Mouse (Mus musculus): Measurements from ENCODE around the gene Chst3. TPM values are rescaled to one million over a fixed set of nuclear protein-coding genes. Genes with fewer than 3 reads are reported as not detected.
A peak's percentile ranks its signal among the peaks of the same experiment; 100 is the strongest.

Chst3 gene
- total and polyA plus RNA-seq, 2 experiments from 2014 or later, result 0.61 to 3.9 TPM

- WGBS, result 72% methylated on average over 5 of the region's 5 CpGs
- no peak overlapping the region for H3K9ac ChIP-seq
- H3K4me2 ChIP-seq (ENCODE audit: low read depth), result no peak overlapping the region
- ATAC-seq (no peak), DNase-seq (no peak)
- no peaks in the 10 kb centered on the region for H3K27me3 ChIP-seq (ENCODE audit: insufficient read depth, low read length)
- H3K4me3 ChIP-seq (ENCODE audit: low read depth, low read length), result no peak overlapping the region
- H3K27ac ChIP-seq (ENCODE audit: low read depth, low read length), result no peak overlapping the region
- H3K9me3 ChIP-seq (ENCODE audit: low read length), result no peaks in the 10 kb centered on the region
- TF ChIP-seq CTCF (IDR thresholded peaks at IDR 0.05; ENCODE audit: low read depth), result no peak
- H3K36me3 ChIP-seq (ENCODE audit: insufficient read depth), result no peaks in the 10 kb centered on the region
- 0 out of 2 replicates have a peak, but pooled peaks cover 5% of the 10 kb centered on the region for H3K4me1 ChIP-seq (ENCODE audit: insufficient read depth)
These were observed 1.0 kb upstream of the Chst3 start for GRCm38 (mm10) chr10:60220042-60220523.

DNA sequence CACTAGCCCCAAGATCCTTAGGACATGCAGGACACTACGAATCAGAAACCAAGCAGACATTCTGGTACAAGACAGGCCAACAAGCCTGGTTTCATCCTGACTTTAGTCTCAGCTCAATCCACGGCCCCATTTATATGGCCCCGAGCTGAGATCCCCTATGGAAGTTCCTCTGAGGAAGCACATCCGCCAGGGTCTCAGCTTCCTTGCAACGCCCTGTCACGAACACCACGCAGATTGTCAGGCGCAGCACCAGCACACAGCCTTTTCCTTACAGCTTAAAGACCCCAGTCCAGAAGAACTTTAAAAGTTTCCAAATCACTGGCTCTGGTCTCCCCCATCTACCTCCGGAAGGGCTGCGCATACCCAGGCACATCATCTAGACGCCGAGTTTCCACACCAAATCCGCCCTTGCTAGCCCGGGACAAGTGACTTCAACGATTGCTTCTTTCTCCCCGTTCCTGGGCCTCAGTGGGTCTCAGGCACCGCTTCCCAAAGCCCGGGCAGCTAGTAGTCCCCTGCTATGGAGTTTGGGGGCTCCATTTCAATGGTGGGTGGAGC, 948 bp downstream of the Chst3 start:
- ATAC-seq (no peak; the same call in 1 of the 2 replicates), DNase-seq (no peak)
- H3K4me3 ChIP-seq (ENCODE audit: low read depth, low read length), result peak overlapping the region; percentile 56
- H3K9me3 ChIP-seq (ENCODE audit: low read length), result no peaks in the 10 kb centered on the region
- H3K4me2 ChIP-seq (ENCODE audit: low read depth), result peak overlapping the region; percentile 98
- no peaks in the 10 kb centered on the region for H3K36me3 ChIP-seq (ENCODE audit: insufficient read depth)
- no peak for TF ChIP-seq CTCF (IDR thresholded peaks at IDR 0.05; ENCODE audit: low read depth)
- H3K27ac ChIP-seq (ENCODE audit: low read depth, low read length), result 0 out of 2 replicates have a peak overlapping the region, but pooled peaks have one; percentile 45
- no peaks in the 10 kb centered on the region for H3K27me3 ChIP-seq (ENCODE audit: insufficient read depth, low read length)
- H3K9ac ChIP-seq, result peak overlapping the region; percentile 45
- WGBS, result 6% methylated on average over 18 of the region's 18 CpGs
- H3K4me1 ChIP-seq (ENCODE audit: insufficient read depth), result 0 out of 2 replicates have a peak, but pooled peaks cover 5% of the 10 kb centered on the region

GRCm38 (mm10) chr10:60216331-60217095, 2.5 kb downstream of the Chst3 start:
- WGBS, result 88% methylated on average over 11 of the region's 11 CpGs
- no peak for TF ChIP-seq CTCF (IDR thresholded peaks at IDR 0.05; ENCODE audit: low read depth)

DNA sequence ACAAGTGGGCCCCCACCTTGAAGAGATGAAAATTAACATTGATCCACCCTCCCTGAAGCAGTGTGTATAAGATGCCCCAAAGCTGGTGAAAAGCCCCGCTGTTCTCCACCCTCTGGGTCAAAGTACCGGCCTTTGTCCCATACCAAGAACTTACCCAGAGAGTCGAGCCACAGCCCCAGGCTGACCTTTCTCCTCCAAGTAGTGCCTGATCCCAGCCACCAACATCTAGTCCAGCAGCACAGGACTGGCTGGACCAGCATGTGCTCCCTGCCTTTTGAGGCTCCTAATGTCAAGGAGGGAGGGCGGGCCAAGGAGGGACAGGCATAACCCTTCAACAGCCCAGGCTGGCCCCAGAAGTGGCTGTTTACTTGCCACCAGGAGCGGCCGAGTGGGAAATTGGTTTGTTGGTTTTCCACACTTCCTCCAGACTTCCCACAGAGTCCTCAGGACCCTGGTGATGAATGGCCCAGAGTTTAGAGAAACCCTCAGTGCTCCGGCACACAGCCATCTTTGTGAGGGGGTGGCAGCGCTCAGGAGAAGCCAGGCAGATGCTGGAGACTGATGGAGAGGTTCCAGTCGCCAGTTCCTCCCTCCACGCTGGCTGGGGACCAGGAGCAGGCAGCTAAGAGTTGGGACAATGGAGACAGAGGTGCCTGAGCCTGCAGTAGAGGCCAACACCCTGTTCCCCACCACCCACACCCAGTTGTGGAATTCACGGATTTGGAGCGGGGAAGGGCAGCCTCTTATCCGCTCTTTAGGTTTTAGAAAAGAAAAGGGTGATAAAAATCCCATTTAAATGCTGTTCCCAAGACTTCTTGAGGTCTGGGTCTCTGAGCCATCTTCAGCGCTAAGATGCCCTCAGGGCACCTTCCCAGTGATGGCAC, 3.7 kb downstream of the Chst3 start:
- DNase-seq, result peak; percentile 45
- ATAC-seq, result no peak
- Histone ChIP-seq H3K27me3 (ENCODE audit: insufficient read depth, low read length) (no peaks in the 10 kb centered on the region), H3K4me2 (ENCODE audit: low read depth) (no peak overlapping the region), H3K9ac (no peak overlapping the region), H3K4me1 (ENCODE audit: insufficient read depth) (peaks cover 12% of the 10 kb centered on the region; the same call in 1 of the 2 replicates), H3K27ac (ENCODE audit: low read depth, low read length) (no peak overlapping the region), H3K36me3 (ENCODE audit: insufficient read depth) (no peaks in the 10 kb centered on the region), H3K4me3 (ENCODE audit: low read depth, low read length) (no peak overlapping the region), H3K9me3 (ENCODE audit: low read length) (no peaks in the 10 kb centered on the region)
- TF ChIP-seq CTCF (IDR thresholded peaks at IDR 0.05; ENCODE audit: low read depth), result no peak
- WGBS, result 64% methylated on average over 14 of the region's 14 CpGs

More at GRCm38 (mm10) chr10:60216331-60217095, 2.5 kb downstream of the Chst3 start:
- H3K27ac ChIP-seq (ENCODE audit: low read depth, low read length), result no peak overlapping the region
- no peaks in the 10 kb centered on the region for H3K27me3 ChIP-seq (ENCODE audit: insufficient read depth, low read length)
- no peak overlapping the region for H3K9ac ChIP-seq
- H3K4me1 ChIP-seq (ENCODE audit: insufficient read depth), result peaks cover 10% of the 10 kb centered on the region; the same call in 1 of the 2 replicates
- DNase-seq (no peak), ATAC-seq (no peak)
- H3K9me3 ChIP-seq (ENCODE audit: low read length), result no peaks in the 10 kb centered on the region
- H3K36me3 ChIP-seq (ENCODE audit: insufficient read depth), result no peaks in the 10 kb centered on the region
- H3K4me2 ChIP-seq (ENCODE audit: low read depth), result no peak overlapping the region; the same call in 1 of the 2 replicates
- no peak overlapping the region for H3K4me3 ChIP-seq (ENCODE audit: low read depth, low read length)

- DNase-seq, result peak; percentile 36
- no peak overlapping the region for H3K27ac ChIP-seq (ENCODE audit: low read depth, low read length)
- H3K27me3 ChIP-seq (ENCODE audit: insufficient read depth, low read length), result no peaks in the 10 kb centered on the region
- H3K4me2 ChIP-seq (ENCODE audit: low read depth), result no peak overlapping the region
- no peak overlapping the region; the same call in 1 of the 2 replicates for H3K9ac ChIP-seq
- 28% methylated on average over 11 of the region's 11 CpGs for WGBS
- peak; percentile 58 for ATAC-seq
- no peak for TF ChIP-seq CTCF (IDR thresholded peaks at IDR 0.05; ENCODE audit: low read depth)
- H3K4me1 ChIP-seq (ENCODE audit: insufficient read depth), result peaks cover 7% of the 10 kb centered on the region; the same call in 1 of the 2 replicates
- H3K9me3 ChIP-seq (ENCODE audit: low read length), result no peaks in the 10 kb centered on the region
- no peak overlapping the region for H3K4me3 ChIP-seq (ENCODE audit: low read depth, low read length)
- no peaks in the 10 kb centered on the region for H3K36me3 ChIP-seq (ENCODE audit: insufficient read depth)
These were observed 6.3 kb downstream of the Chst3 start for GRCm38 (mm10) chr10:60212589-60213379.

DNA sequence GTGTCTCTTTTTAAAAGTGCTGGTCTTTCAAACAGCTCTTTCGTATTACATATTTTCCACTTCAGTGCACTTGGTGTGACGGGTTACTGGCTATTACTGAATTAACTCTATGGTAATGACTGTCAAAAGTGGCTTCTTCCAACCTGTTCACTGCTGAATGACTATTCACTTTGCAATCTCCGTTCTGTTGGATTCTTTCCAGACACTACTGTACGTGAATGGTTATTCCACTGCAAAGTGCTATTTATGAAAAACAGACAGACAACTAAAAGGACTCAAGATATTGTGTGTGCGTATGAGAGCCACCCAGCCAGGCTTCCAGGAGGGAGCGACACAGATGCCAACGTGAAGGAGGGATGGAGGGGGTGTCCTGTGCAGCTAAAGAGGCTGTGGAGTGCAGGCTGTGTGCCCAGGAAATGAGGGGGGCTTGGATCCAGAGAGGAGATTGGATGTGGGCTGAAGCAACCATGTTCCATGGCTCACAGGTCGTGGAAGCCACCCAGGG, 7.5 kb downstream of the Chst3 start:
- Histone ChIP-seq H3K27me3 (ENCODE audit: insufficient read depth, low read length) (no peaks in the 10 kb centered on the region), H3K4me2 (ENCODE audit: low read depth) (no peak overlapping the region), H3K36me3 (ENCODE audit: insufficient read depth) (no peaks in the 10 kb centered on the region), H3K9me3 (ENCODE audit: low read length) (no peaks in the 10 kb centered on the region), H3K27ac (ENCODE audit: low read depth, low read length) (no peak overlapping the region), H3K4me3 (ENCODE audit: low read depth, low read length) (no peak overlapping the region), H3K4me1 (ENCODE audit: insufficient read depth) (peaks cover 7% of the 10 kb centered on the region; the same call in 1 of the 2 replicates), H3K9ac (no peak overlapping the region)
- ATAC-seq (no peak), DNase-seq (no peak)
- WGBS, result 21% methylated on average over 8 of the region's 8 CpGs
- TF ChIP-seq CTCF (IDR thresholded peaks at IDR 0.05; ENCODE audit: low read depth), result no peak

Measured in forebrain, postnatal 0 days (tissue).